Mouse (Mus musculus): ENCODE measurements around the gene Olfr339. TPM values are rescaled to one million over a fixed set of nuclear protein-coding genes. Genes with fewer than 3 reads are reported as not detected.
"Not testable (repeated sequence)": the region's sequence is repeated elsewhere in the genome, so short reads cannot be mapped to it uniquely, and the experiment has no call there.

The Olfr339 gene
- not detected for total RNA-seq (2022)

GRCm38 (mm10) chr2:36418647-36419046 is at the start of gene Olfr339:
Gene Olfr339, plus strand, starts transcription at chr2:36418947.
- no peak for DNase-seq (ENCODE audit: low spot score in 2 of 2)

- no peak for DNase-seq (ENCODE audit: low spot score in 2 of 2)
Measured at GRCm38 (mm10) chr2:36373219-36373618, 45.5 kb upstream of the Olfr339 start, which contains the start of gene Olfr338. Gene Olfr338, plus strand, starts transcription at chr2:36373519.

GRCm38 (mm10) chr2:36415174-36415573 is 3.6 kb upstream of the Olfr339 start:
- DNase-seq (ENCODE audit: low spot score in 2 of 2): not testable (repeated sequence)

- not testable (repeated sequence) for DNase-seq (ENCODE audit: low spot score in 2 of 2)
Measured at GRCm38 (mm10) chr2:36415591-36415990, 3.2 kb upstream of the Olfr339 start.

GRCm38 (mm10) chr2:36452287-36452686 is 33.5 kb downstream of the Olfr339 start, which contains the start of gene Olfr340:
Gene Olfr340, plus strand, starts transcription at chr2:36452587.
- no peak for DNase-seq (ENCODE audit: low spot score in 2 of 2)

GRCm38 (mm10) chr2:36473634-36474033 is 54.9 kb downstream of the Olfr339 start:
- DNase-seq (ENCODE audit: low spot score in 2 of 2): no peak

Other genes starting within 250 kb of the Olfr339 start
- gene Ptgs1, start 188.5 kb upstream of the Olfr339 start, total RNA-seq (2022): 1 to 10 TPM; 2.1 to 5.4 (median 2.4) TPM
- under 1 TPM in 1 of 4 experiments, not detected in 3; 0.05 TPM for gene Olfr338, start 45.4 kb upstream of the Olfr339 start, total RNA-seq (2022)
- not detected for gene Olfr340, start 33.6 kb downstream of the Olfr339 start, total RNA-seq (2022)
- not detected for gene Olfr341, start 63.5 kb downstream of the Olfr339 start, total RNA-seq (2022)
- not detected for gene Olfr342, start 106.1 kb downstream of the Olfr339 start, total RNA-seq (2022)
- gene Olfr344, start 147.7 kb downstream of the Olfr339 start, total RNA-seq (2022): not detected
- not detected for gene Olfr345, start 221.1 kb downstream of the Olfr339 start, total RNA-seq (2022)